Mouse (Mus musculus): Measurements from ENCODE around the gene Golga5. TPM values are rescaled to one million over a fixed set of nuclear protein-coding genes. Genes with fewer than 3 reads are reported as not detected.
"Not testable (repeated sequence)": the region's sequence is repeated elsewhere in the genome, so short reads cannot be mapped to it uniquely, and the experiment has no call there.

Gene Golga5
- total RNA-seq, 1 experiment from 2014 or later = 82.0 TPM

GRCm38 (mm10) chr12:102440551-102440950 is 28.4 kb upstream of the Golga5 start:
- no peak for ATAC-seq (replicated peaks in 1 of 2; ENCODE audit: insufficient read depth in 1 of 2, low FRiP score in 2 of 2, low TSS enrichment in 1 of 2, low read depth in 1 of 2, poor library complexity in 2 of 2, severe bottlenecking in 2 of 2)

- ATAC-seq (replicated peaks in 1 of 2; ENCODE audit: insufficient read depth in 1 of 2, low FRiP score in 2 of 2, low TSS enrichment in 1 of 2, low read depth in 1 of 2, poor library complexity in 2 of 2, severe bottlenecking in 2 of 2) = no peak
These were observed 27.8 kb upstream of the Golga5 start for GRCm38 (mm10) chr12:102441141-102441540.

GRCm38 (mm10) chr12:102442639-102443038 is 26.3 kb upstream of the Golga5 start:
- no peak for ATAC-seq (replicated peaks in 1 of 2; ENCODE audit: insufficient read depth in 1 of 2, low FRiP score in 2 of 2, low TSS enrichment in 1 of 2, low read depth in 1 of 2, poor library complexity in 2 of 2, severe bottlenecking in 2 of 2)

GRCm38 (mm10) chr12:102443676-102444075 is 25.3 kb upstream of the Golga5 start:
- no peak for ATAC-seq (replicated peaks in 1 of 2; ENCODE audit: insufficient read depth in 1 of 2, low FRiP score in 2 of 2, low TSS enrichment in 1 of 2, low read depth in 1 of 2, poor library complexity in 2 of 2, severe bottlenecking in 2 of 2)

- peak; percentile 89 to 94 for ATAC-seq (replicated peaks in 1 of 2; ENCODE audit: insufficient read depth in 1 of 2, low FRiP score in 2 of 2, low TSS enrichment in 1 of 2, low read depth in 1 of 2, poor library complexity in 2 of 2, severe bottlenecking in 2 of 2)
These were observed 23.5 kb upstream of the Golga5 start for GRCm38 (mm10) chr12:102445436-102445835.

- no peak for ATAC-seq (replicated peaks in 1 of 2; ENCODE audit: insufficient read depth in 1 of 2, low FRiP score in 2 of 2, low TSS enrichment in 1 of 2, low read depth in 1 of 2, poor library complexity in 2 of 2, severe bottlenecking in 2 of 2)
These were observed 18.5 kb upstream of the Golga5 start for GRCm38 (mm10) chr12:102450437-102450836.

- ATAC-seq (replicated peaks in 1 of 2; ENCODE audit: insufficient read depth in 1 of 2, low FRiP score in 2 of 2, low TSS enrichment in 1 of 2, low read depth in 1 of 2, poor library complexity in 2 of 2, severe bottlenecking in 2 of 2) = peak; percentile 78 to 83
These were observed 17.6 kb upstream of the Golga5 start for GRCm38 (mm10) chr12:102451126-102451851.

- ATAC-seq (replicated peaks in 1 of 2; ENCODE audit: insufficient read depth in 1 of 2, low FRiP score in 2 of 2, low TSS enrichment in 1 of 2, low read depth in 1 of 2, poor library complexity in 2 of 2, severe bottlenecking in 2 of 2) = peak in 1 of 2 experiments; percentile 23; a peak in 1 of 4 replicates
These were observed 15.4 kb upstream of the Golga5 start for GRCm38 (mm10) chr12:102453581-102453980.

GRCm38 (mm10) chr12:102456467-102457193 is 12.3 kb upstream of the Golga5 start:
- no peak for ATAC-seq (replicated peaks in 1 of 2; ENCODE audit: insufficient read depth in 1 of 2, low FRiP score in 2 of 2, low TSS enrichment in 1 of 2, low read depth in 1 of 2, poor library complexity in 2 of 2, severe bottlenecking in 2 of 2)

GRCm38 (mm10) chr12:102460014-102460413 is 8.9 kb upstream of the Golga5 start:
- ATAC-seq (replicated peaks in 1 of 2; ENCODE audit: insufficient read depth in 1 of 2, low FRiP score in 2 of 2, low TSS enrichment in 1 of 2, low read depth in 1 of 2, poor library complexity in 2 of 2, severe bottlenecking in 2 of 2) = no peak

- ATAC-seq (replicated peaks in 1 of 2; ENCODE audit: insufficient read depth in 1 of 2, low FRiP score in 2 of 2, low TSS enrichment in 1 of 2, low read depth in 1 of 2, poor library complexity in 2 of 2, severe bottlenecking in 2 of 2) = peak in 1 of 2 experiments; percentile 45; a peak in 1 of 4 replicates
These were observed 7.8 kb upstream of the Golga5 start for GRCm38 (mm10) chr12:102461177-102461576.

GRCm38 (mm10) chr12:102464650-102465049 is 4.3 kb upstream of the Golga5 start:
- ATAC-seq (replicated peaks in 1 of 2; ENCODE audit: insufficient read depth in 1 of 2, low FRiP score in 2 of 2, low TSS enrichment in 1 of 2, low read depth in 1 of 2, poor library complexity in 2 of 2, severe bottlenecking in 2 of 2) = no peak

GRCm38 (mm10) chr12:102468136-102468535 is 799 bp upstream of the Golga5 start:
- ATAC-seq (replicated peaks in 1 of 2; ENCODE audit: insufficient read depth in 1 of 2, low FRiP score in 2 of 2, low TSS enrichment in 1 of 2, low read depth in 1 of 2, poor library complexity in 2 of 2, severe bottlenecking in 2 of 2) = no peak

- ATAC-seq (replicated peaks in 1 of 2; ENCODE audit: insufficient read depth in 1 of 2, low FRiP score in 2 of 2, low TSS enrichment in 1 of 2, low read depth in 1 of 2, poor library complexity in 2 of 2, severe bottlenecking in 2 of 2) = no peak
These were observed 5.5 kb downstream of the Golga5 start for GRCm38 (mm10) chr12:102474411-102474810.

- no peak for ATAC-seq (replicated peaks in 1 of 2; ENCODE audit: insufficient read depth in 1 of 2, low FRiP score in 2 of 2, low TSS enrichment in 1 of 2, low read depth in 1 of 2, poor library complexity in 2 of 2, severe bottlenecking in 2 of 2)
These were observed 11.5 kb downstream of the Golga5 start for GRCm38 (mm10) chr12:102480481-102480880.

GRCm38 (mm10) chr12:102484946-102485345 is 16.0 kb downstream of the Golga5 start:
- no peak for ATAC-seq (replicated peaks in 1 of 2; ENCODE audit: insufficient read depth in 1 of 2, low FRiP score in 2 of 2, low TSS enrichment in 1 of 2, low read depth in 1 of 2, poor library complexity in 2 of 2, severe bottlenecking in 2 of 2)

- ATAC-seq (replicated peaks in 1 of 2; ENCODE audit: insufficient read depth in 1 of 2, low FRiP score in 2 of 2, low TSS enrichment in 1 of 2, low read depth in 1 of 2, poor library complexity in 2 of 2, severe bottlenecking in 2 of 2) = no peak
These were observed 23.0 kb downstream of the Golga5 start for GRCm38 (mm10) chr12:102491911-102492310.

- ATAC-seq (replicated peaks in 1 of 2; ENCODE audit: insufficient read depth in 1 of 2, low FRiP score in 2 of 2, low TSS enrichment in 1 of 2, low read depth in 1 of 2, poor library complexity in 2 of 2, severe bottlenecking in 2 of 2) = not testable (repeated sequence)
These were observed 26.8 kb downstream of the Golga5 start for GRCm38 (mm10) chr12:102495754-102496153.
